Mouse (Mus musculus) heart, postnatal 0 days (tissue): ENCODE measurements around the gene Gm45140.

Source experiments
- CTCF ChIP-seq: IDR thresholded peaks from 2 replicates; pipeline ENCODE4 v1.5.1; 2016; ENCODE audit warnings: antibody characterized with exemption, control low read depth, low read depth
- EP300 ChIP-seq: IDR thresholded peaks from 2 replicates; pipeline ENCODE4 v1.6.1; 2016; ENCODE audit warnings: antibody characterized with exemption, low read depth

DNA sequence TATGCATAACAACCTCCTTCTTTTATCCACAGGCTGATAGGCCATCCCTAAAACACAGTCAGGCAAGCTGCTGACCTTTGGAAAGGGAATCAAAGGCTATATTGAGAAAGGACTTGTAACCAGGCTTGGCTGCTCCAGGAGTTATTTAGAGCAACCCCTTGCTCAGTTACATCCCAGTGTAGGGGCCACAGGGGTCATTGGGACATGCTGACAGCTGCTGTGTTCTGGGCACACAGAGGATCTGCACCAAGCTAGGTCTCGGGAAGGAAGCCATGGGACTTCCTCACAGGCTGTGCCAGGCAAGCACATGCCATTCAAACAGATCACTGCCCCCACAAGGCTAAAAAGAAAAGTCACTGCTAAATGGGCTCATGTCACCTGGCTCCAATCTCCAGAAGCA, 37.5 kb upstream of the Gm45140 start:
- TF ChIP-seq CTCF (no peak), EP300 (no peak)
